Mouse (Mus musculus): ENCODE data around the gene Ehmt2.
"Not testable (repeated sequence)": the region's sequence is repeated elsewhere in the genome, so short reads cannot be mapped to it uniquely, and the experiment has no call there.

Gene Ehmt2

GRCm38 (mm10) chr17:34952378-34953040 is 54.2 kb downstream of the Ehmt2 start:
- in situ Hi-C loops (cut with MboI): no loop called here

DNA sequence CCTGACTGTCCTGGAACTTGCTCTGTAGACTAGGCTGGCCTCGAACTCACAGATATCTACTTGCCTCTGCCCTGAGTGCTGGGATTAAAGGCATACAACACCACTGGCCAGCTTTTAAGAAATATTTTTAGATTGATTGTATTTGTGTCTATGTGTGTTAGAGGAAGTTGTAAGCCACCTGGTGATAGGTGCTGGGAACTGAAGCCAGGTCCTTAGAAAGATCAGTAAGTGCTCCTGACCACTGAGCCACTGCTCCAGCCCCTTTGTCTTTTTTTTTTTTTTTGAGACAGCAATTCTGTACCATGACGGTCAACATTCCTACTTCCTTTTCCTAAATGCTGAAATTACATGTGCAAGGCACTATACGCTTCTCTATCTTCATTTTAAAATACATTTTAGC is 55.0 kb downstream of the Ehmt2 start:
- in situ Hi-C loops (cut with MboI): no loop called here

DNA sequence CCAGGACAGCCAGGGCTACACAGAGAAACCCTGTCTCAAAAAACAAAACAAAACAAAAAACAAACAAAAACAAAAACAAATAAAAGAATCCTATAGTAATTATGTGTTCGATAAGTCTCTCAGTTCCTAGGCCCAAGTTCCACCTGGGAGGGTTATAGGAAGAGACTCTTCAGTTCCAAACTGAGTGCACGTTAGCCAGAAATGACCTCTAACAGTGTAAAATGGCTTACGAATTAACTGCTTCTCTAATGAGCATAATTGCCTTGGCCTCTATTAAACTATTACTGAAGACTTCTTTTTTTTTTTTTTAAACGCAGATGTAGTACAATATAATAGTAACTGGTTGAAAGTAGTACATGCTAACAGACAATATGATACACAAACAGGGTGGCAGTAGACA is 55.6 kb downstream of the Ehmt2 start:
- in situ Hi-C loops (cut with MboI): no loop called here

- in situ Hi-C loops (cut with MboI): no loop called here
Measured at GRCm38 (mm10) chr17:34954831-34955230, 56.6 kb downstream of the Ehmt2 start.

DNA sequence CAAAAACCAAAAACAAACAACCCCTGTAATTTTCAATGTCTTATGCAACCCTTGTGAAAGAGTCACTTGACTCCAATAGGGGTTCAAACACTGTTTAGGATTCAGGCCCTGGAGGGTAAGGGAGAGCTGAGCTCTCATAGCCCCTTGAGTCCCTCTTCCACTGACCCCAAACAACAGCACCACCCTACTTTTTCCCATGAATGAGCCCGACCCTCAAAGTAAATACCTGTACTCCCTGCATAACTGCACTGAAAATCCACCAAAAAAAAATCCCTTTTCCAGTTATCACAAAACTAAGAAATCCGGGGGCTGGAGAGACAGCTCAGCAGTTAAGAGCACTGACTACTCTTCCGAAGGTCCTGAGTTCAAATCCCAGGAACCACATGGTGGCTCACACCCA is 57.6 kb downstream of the Ehmt2 start:
- in situ Hi-C loops (cut with MboI): no loop called here

- in situ Hi-C loops (cut with MboI): no loop called here
Measured at GRCm38 (mm10) chr17:34956340-34956739, 58.1 kb downstream of the Ehmt2 start.

DNA sequence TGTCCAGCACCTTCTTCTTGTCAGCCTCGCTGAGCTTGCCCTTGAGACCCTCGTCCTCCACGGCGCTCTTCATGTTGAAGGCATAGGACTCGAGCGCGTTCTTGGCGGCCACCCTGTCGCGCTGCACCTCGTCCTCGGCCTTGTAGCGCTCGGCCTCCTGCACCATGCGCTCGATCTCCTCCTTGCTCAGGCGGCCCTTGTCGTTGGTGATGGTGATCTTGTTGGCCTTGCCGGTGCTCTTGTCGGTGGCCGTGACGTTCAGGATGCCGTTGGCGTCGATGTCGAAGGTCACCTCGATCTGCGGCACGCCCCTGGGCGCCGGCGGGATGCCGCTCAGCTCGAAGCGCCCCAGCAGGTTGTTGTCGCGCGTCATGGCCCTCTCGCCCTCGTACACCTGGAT is 59.0 kb downstream of the Ehmt2 start:
- in situ Hi-C loops (cut with MboI): not testable (repeated sequence)

- in situ Hi-C loops (cut with MboI): not testable (repeated sequence)
Measured at GRCm38 (mm10) chr17:34957966-34958365, 59.7 kb downstream of the Ehmt2 start.

- in situ Hi-C loops (cut with MboI): not testable (repeated sequence)
Measured at GRCm38 (mm10) chr17:34958734-34959129, 60.5 kb downstream of the Ehmt2 start.

- in situ Hi-C loops (cut with MboI): not testable (repeated sequence)
Measured at GRCm38 (mm10) chr17:34959130-34959778, 61.0 kb downstream of the Ehmt2 start, which contains the start of gene Hspa1b. Gene Hspa1b (minus strand): TSS chr17:34959238.

DNA sequence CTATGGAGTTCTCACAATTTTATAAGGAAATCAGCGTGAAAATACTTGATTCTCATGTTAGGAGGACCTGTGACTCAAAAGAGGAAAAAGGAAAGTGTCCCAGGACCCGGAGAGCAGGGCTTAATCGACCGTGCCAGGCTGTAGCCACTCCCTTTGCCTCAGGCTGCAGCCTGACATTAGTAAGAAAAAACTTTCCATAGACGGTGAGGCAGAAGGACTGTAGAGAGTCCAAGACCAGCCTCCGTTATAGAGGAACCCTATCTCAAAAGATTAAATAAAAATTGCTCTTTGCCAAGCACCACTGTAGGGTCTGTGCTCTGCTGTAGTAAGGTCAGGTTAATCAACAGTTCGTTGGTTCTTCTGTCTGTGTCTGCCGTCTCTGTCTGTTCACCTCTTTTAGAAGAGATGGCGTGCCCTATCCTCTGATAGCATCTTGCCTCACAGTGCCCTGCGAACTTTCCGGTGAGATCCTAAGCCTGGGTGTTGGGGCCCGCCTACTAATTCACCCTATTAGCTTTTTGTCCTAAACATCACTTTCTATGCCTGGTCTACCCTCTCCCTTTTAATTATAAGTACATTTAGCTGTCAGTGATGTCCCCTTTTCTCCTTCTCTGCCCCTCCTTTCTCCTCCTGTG is 61.7 kb downstream of the Ehmt2 start:
- in situ Hi-C loops (cut with MboI): no loop called here

GRCm38 (mm10) chr17:34960702-34961493 is 62.6 kb downstream of the Ehmt2 start:
- in situ Hi-C loops (cut with MboI): no loop called here

DNA sequence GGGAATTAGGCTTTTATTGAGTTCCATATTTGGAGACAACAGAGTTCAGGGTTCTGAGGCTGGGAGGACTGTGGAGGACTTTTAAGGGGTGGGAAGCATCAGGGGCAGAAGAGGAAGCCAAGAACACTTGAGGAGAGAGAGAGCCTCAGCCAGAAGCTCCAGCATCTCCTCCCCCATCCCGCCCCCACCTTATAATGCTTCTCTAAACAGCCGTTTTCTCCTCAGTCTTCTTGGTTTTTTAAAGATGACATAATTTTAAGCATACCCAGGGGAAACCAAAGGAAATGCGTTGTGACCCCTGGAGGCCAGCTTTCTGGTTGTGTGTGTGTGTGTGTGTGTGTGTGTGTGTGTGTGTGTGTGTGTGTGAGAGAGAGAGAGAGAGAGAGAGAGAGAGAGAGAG is 63.9 kb downstream of the Ehmt2 start:
- in situ Hi-C loops (cut with MboI): no loop called here

DNA sequence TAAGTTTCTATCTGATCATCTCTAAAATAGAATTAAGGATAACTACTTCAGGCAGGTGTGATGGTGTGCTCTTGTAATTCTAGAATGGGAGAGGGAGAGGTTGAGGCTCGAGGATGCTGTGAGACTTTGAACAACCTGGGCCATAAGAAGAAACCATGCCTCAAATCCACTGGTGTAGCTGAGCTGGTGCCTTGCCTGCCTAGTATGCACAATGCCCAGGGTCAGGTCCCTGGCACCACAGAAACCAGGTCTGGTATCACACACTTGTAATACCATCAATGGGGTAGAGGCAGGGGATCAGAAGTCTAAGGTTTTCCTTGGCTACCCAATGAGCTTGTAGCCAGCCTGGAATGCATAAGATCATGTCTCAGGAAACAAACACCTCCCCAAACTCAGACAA is 64.6 kb downstream of the Ehmt2 start:
- in situ Hi-C loops (cut with MboI): no loop called here

Data from mature B cell (primary cell).